Mouse (Mus musculus): Measurements from ENCODE around the gene Cmpk1.

- TF ChIP-seq CTCF (IDR thresholded peaks at IDR 0.05; ENCODE audit: control insufficient read depth, insufficient read depth, low read length) (no peak), POLR2A (IDR thresholded peaks at IDR 0.05; ENCODE audit: borderline replicate concordance, control insufficient read depth, low read depth, low read length) (peak; percentile 19; the same call in 1 of the 2 replicates)
These were observed at the start of gene Cmpk1 for GRCm38 (mm10) chr4:114986591-114987432.

All from bone marrow, adult 2 months (tissue).